Mouse (Mus musculus) intestine, postnatal 0 days (tissue): ENCODE measurements at regions not wholly inside any gene's neighbourhood (a gene's known extent, or its start where the extent isn't known, plus 50 kb on each side); places are given as distances from the start of the nearest gene placed in this dataset.
A peak's percentile ranks its signal among the peaks of the same experiment; 100 is the strongest.

ENCODE experiments used
- ATAC-seq: fragments of 200-750 bp; cut with Nextera tagmentation; 2 replicates; pipeline ENCODE4 v1.8.0; 2017; ENCODE audit warnings: mild to moderate bottlenecking, moderate TSS enrichment, moderate library complexity
- H3K27ac ChIP-seq: fragments of 300-500 bp; sonication (generic); 2 replicates; pipeline ENCODE4 v1.5.1; 2014; ENCODE audit warnings: mild to moderate bottlenecking, low read depth, low read length, moderate library complexity
- H3K27me3 ChIP-seq: fragments of 300-500 bp; sonication (generic); replicated peaks from 2 replicates; pipeline ENCODE4 v1.6.1; 2014; ENCODE audit warnings: low read length, mixed read lengths; ENCODE audit not compliant: control insufficient read depth, insufficient read depth
- H3K36me3 ChIP-seq: fragments of 300-500 bp; sonication (generic); 2 replicates; pipeline ENCODE4 v1.6.1; 2014; ENCODE audit warnings: mild to moderate bottlenecking, moderate library complexity; ENCODE audit not compliant: control insufficient read depth, insufficient read depth
- H3K4me1 ChIP-seq: fragments of 300-500 bp; sonication (generic); replicated peaks from 2 replicates; pipeline ENCODE4 v1.6.1; 2014; ENCODE audit warnings: antibody characterized with exemption, low read length, mixed read lengths; ENCODE audit not compliant: control insufficient read depth, insufficient read depth
- H3K4me2 ChIP-seq: fragments of 300-500 bp; sonication (generic); replicated peaks from 2 replicates; pipeline ENCODE4 v1.6.1; 2014; ENCODE audit warnings: low read depth, mild to moderate bottlenecking, moderate library complexity
- H3K4me3 ChIP-seq: fragments of 300-500 bp; sonication (generic); 2 replicates; pipeline ENCODE4 v1.5.1; 2014; ENCODE audit warnings: low read depth, low read length
- H3K9ac ChIP-seq: fragments of 300-500 bp; sonication (generic); 2 replicates; pipeline ENCODE4 v1.6.1; 2014; ENCODE audit warnings: mild to moderate bottlenecking, low read depth, low read length
- H3K9me3 ChIP-seq: fragments of 300-500 bp; sonication (generic); 2 replicates; pipeline ENCODE4 v1.6.1; 2016; ENCODE audit warnings: mixed run types; ENCODE audit not compliant: control insufficient read depth
- CTCF ChIP-seq: sonication (generic); IDR thresholded peaks from 2 replicates; pipeline ENCODE4 v1.5.1; 2016; ENCODE audit warnings: low read depth, mild to moderate bottlenecking, control low read depth, antibody characterized with exemption, moderate library complexity
- WGBS: fragments of 180-500 bp; shearing (Covaris S2); extraction: QIAGEN DNeasy Blood & Tissue Kit; methylation state at CpG from one replicate; pipeline ENCODE4 v1.1.7; 2014; 5-methylcytosine and 5-hydroxymethylcytosine counted together

GRCm38 (mm10) chr16:68704569-68704968, 1083.9 kb upstream of the Cadm2 start:
- no peak for TF ChIP-seq CTCF
- Histone ChIP-seq H3K9me3 (no peaks in the 10 kb centered on the region), H3K4me3 (no peak overlapping the region), H3K9ac (no peak overlapping the region), H3K27ac (no peak overlapping the region), H3K36me3 (no peaks in the 10 kb centered on the region), H3K4me1 (no peaks in the 10 kb centered on the region), H3K4me2 (no peak overlapping the region), H3K27me3 (no peaks in the 10 kb centered on the region)
- WGBS: 84% methylated on average over 2 of the region's 2 CpGs
- no peak for ATAC-seq

- Histone ChIP-seq H3K4me3 (no peak overlapping the region), H3K4me1 (no peaks in the 10 kb centered on the region), H3K4me2 (no peak overlapping the region), H3K36me3 (no peaks in the 10 kb centered on the region), H3K9me3 (no peaks in the 10 kb centered on the region), H3K27ac (no peak overlapping the region), H3K9ac (no peak overlapping the region), H3K27me3 (no peaks in the 10 kb centered on the region)
- no peak for TF ChIP-seq CTCF
- no peak for ATAC-seq
- 88% methylated on average over 4 of the region's 4 CpGs for WGBS
Measured at GRCm38 (mm10) chr16:68666972-68667538, 1046.3 kb upstream of the Cadm2 start.

- WGBS: 56% methylated on average over 4 of the region's 4 CpGs
- no peak for ATAC-seq
- Histone ChIP-seq H3K4me2 (no peak overlapping the region), H3K27ac (no peak overlapping the region), H3K27me3 (no peaks in the 10 kb centered on the region), H3K9me3 (no peaks in the 10 kb centered on the region), H3K36me3 (no peaks in the 10 kb centered on the region), H3K4me3 (no peak overlapping the region), H3K4me1 (no peaks in the 10 kb centered on the region), H3K9ac (no peak overlapping the region)
- TF ChIP-seq CTCF: no peak
Measured at GRCm38 (mm10) chr16:68658436-68658835, 1037.7 kb upstream of the Cadm2 start.

- Histone ChIP-seq H3K27ac (no peak overlapping the region), H3K4me3 (no peak overlapping the region), H3K4me1 (no peaks in the 10 kb centered on the region), H3K36me3 (no peaks in the 10 kb centered on the region), H3K4me2 (no peak overlapping the region), H3K9ac (no peak overlapping the region), H3K9me3 (no peaks in the 10 kb centered on the region), H3K27me3 (no peaks in the 10 kb centered on the region)
- no peak for ATAC-seq
- WGBS: 64% methylated on average over 2 of the region's 2 CpGs
- TF ChIP-seq CTCF: no peak
Measured at GRCm38 (mm10) chr16:68627976-68628375, 1007.3 kb upstream of the Cadm2 start.

- no peak for ATAC-seq
- Histone ChIP-seq H3K9ac (no peak overlapping the region), H3K27me3 (no peaks in the 10 kb centered on the region), H3K4me3 (no peak overlapping the region), H3K9me3 (no peaks in the 10 kb centered on the region), H3K4me1 (no peaks in the 10 kb centered on the region), H3K4me2 (no peak overlapping the region), H3K27ac (no peak overlapping the region), H3K36me3 (no peaks in the 10 kb centered on the region)
- 75% methylated on average over 2 of the region's 2 CpGs for WGBS
- TF ChIP-seq CTCF: peak; percentile 52
Measured at GRCm38 (mm10) chr16:68614041-68614440, 993.3 kb upstream of the Cadm2 start.
